Mouse (Mus musculus) limb, embryonic 13.5 days (tissue): Measurements from ENCODE around the gene Gm15557. TPM values are rescaled to one million over a fixed set of nuclear protein-coding genes. Genes with fewer than 3 reads are reported as not detected.
A peak's percentile ranks its signal among the peaks of the same experiment; 100 is the strongest.
"Not testable (repeated sequence)": the region's sequence is repeated elsewhere in the genome, so short reads cannot be mapped to it uniquely, and the experiment has no call there.

Experiments
- ATAC-seq: fragments of 200-750 bp; cut with Nextera tagmentation; 2 replicates; pipeline ENCODE4 v1.8.0; 2017; ENCODE audit warnings: low read depth, moderate number of reproducible peaks, moderate TSS enrichment; ENCODE audit not compliant: low FRiP score
- H3K27ac ChIP-seq: fragments of 300-500 bp; sonication (generic); 2 replicates; pipeline ENCODE4 v1.5.1; 2015; ENCODE audit warnings: inconsistent platforms, mild to moderate bottlenecking, moderate library complexity
- H3K27me3 ChIP-seq: fragments of 300-500 bp; sonication (generic); 2 replicates; pipeline ENCODE4 v1.6.1; 2015; ENCODE audit warnings: mild to moderate bottlenecking, inconsistent platforms
- H3K36me3 ChIP-seq: fragments of 300-500 bp; sonication (generic); 2 replicates; pipeline ENCODE4 v1.6.1; 2015; ENCODE audit warnings: inconsistent platforms, mild to moderate bottlenecking, moderate library complexity
- H3K4me1 ChIP-seq: fragments of 300-500 bp; sonication (generic); 2 replicates; pipeline ENCODE4 v1.6.1; 2015; ENCODE audit warnings: inconsistent platforms
- H3K4me2 ChIP-seq: fragments of 300-500 bp; sonication (generic); replicated peaks from 2 replicates; pipeline ENCODE4 v1.6.1; 2015; ENCODE audit warnings: inconsistent platforms, mild to moderate bottlenecking, moderate library complexity
- H3K4me3 ChIP-seq: fragments of 300-500 bp; sonication (generic); 2 replicates; pipeline ENCODE4 v1.5.1; 2015; ENCODE audit warnings: moderate library complexity, mild to moderate bottlenecking, inconsistent platforms
- H3K9ac ChIP-seq: fragments of 300-500 bp; sonication (generic); 2 replicates; pipeline ENCODE4 v1.6.1; 2015; ENCODE audit warnings: mild to moderate bottlenecking, inconsistent platforms
- H3K9me3 ChIP-seq: fragments of 300-500 bp; sonication (generic); 2 replicates; pipeline ENCODE4 v1.6.1; 2016; ENCODE audit warnings: inconsistent platforms
- WGBS: fragments of 180-500 bp; shearing (Covaris S2); methylation state at CpG from one replicate; pipeline ENCODE4 v1.1.7; 2015; 5-methylcytosine and 5-hydroxymethylcytosine counted together
- polyA plus RNA-seq: library from polyadenylated mRNA; unstranded; fragments of >200 nt; fragmentation: Nextera tagmentation; extraction: Ambion mirVana; gene quantifications from 2 replicates; pipeline ENCODE4 v1.2.1, GENCODE M21; 2015

Gm15557 gene
- polyA plus RNA-seq, result 0.60 and 1.2 TPM in 2 replicates

DNA sequence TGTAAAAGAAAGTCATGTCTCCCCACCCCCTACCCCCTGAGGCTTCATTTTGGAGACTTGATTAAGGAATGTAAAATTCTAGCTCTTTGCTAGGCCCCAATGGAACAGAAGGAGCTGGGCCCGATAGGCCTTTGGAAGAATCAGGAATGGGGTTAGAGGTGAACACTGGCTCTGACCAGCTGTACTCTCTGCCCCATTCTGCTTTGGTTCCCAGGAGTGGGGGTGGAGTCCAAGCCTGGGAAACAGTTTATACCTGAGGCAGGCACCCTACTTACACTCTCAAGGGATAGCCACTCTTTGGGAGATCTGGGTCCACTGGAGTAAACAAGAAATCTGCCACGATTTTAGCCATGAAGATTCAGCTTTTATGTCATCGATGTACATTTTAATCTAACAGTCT, at the start of gene Gm15557:
TSS of gene Gm15557 (plus strand) at position 48 of the 400 bp plus-strand sequence.
- no peaks in the 10 kb centered on the region for H3K27me3 ChIP-seq
- H3K36me3 ChIP-seq, result peaks cover 36% of the 10 kb centered on the region
- peaks cover 49% of the 10 kb centered on the region for H3K4me1 ChIP-seq
- H3K4me2 ChIP-seq, result peak within 1 kb of the TSS; percentile 72
- no peak within 1 kb of the TSS for H3K9ac ChIP-seq
- no peaks in the 10 kb centered on the region for H3K9me3 ChIP-seq
- no peak for ATAC-seq
- peak within 1 kb of the TSS; percentile 51 for H3K4me3 ChIP-seq
- 88% methylated on average over 3 of the region's 3 CpGs for WGBS
- no peak within 1 kb of the TSS for H3K27ac ChIP-seq

DNA sequence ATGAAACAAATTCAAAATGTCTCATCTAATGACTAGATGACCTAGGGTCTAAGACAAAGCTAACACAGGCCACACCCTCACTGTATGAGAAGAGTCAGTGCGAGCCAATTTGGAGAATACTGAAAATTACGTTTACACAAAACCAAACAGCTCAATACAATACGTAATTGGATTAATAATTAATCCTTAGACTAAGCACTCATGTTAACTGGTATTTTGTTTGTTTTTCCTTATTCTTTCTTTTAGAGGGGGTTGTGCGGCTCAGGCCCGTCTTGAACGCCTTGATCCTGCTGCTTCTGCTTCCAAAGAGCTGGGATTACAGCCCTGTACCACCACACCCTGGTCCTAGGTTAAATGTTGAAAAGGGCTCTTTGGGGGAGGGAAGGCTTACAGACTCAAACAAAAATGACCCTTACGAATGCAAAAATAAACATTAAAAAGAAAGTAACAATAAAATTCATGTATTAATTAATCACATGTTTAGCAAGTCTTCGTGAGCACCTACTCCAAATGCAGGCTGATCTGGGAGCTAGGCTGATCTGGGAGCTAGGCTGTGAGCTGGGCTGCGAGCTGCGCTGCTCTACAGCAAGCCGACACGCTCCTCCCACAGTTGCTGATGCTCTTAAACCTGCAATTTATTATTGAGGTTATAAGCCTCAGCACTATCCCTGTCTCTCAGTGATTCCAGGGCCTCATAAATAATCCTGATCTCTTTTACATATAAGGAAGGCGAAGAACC, 46.1 kb upstream of the Gm15557 start:
- 90% methylated on average over 13 of the region's 13 CpGs for WGBS
- ATAC-seq, result no peak

GRCm38 (mm10) chr2:155895046-155895735, 45.3 kb upstream of the Gm15557 start:
- H3K27ac ChIP-seq, result no peak overlapping the region
- no peaks in the 10 kb centered on the region for H3K9me3 ChIP-seq
- peaks cover 55% of the 10 kb centered on the region for H3K36me3 ChIP-seq
- WGBS, result 90% methylated on average over 16 of the region's 16 CpGs
- ATAC-seq, result no peak
- no peaks in the 10 kb centered on the region for H3K27me3 ChIP-seq
- no peak overlapping the region for H3K4me3 ChIP-seq
- H3K9ac ChIP-seq, result no peak overlapping the region
- H3K4me2 ChIP-seq, result no peak overlapping the region
- H3K4me1 ChIP-seq, result 0 out of 2 replicates have a peak, but pooled peaks cover 4% of the 10 kb centered on the region

More for the DNA sequence above, 46.1 kb upstream of the Gm15557 start:
- H3K4me3 ChIP-seq, result no peak overlapping the region
- H3K27ac ChIP-seq, result no peak overlapping the region
- no peak overlapping the region for H3K4me2 ChIP-seq
- no peaks in the 10 kb centered on the region for H3K4me1 ChIP-seq
- no peaks in the 10 kb centered on the region for H3K9me3 ChIP-seq
- H3K9ac ChIP-seq, result no peak overlapping the region
- H3K27me3 ChIP-seq, result no peaks in the 10 kb centered on the region
- peaks cover 51% of the 10 kb centered on the region for H3K36me3 ChIP-seq

DNA sequence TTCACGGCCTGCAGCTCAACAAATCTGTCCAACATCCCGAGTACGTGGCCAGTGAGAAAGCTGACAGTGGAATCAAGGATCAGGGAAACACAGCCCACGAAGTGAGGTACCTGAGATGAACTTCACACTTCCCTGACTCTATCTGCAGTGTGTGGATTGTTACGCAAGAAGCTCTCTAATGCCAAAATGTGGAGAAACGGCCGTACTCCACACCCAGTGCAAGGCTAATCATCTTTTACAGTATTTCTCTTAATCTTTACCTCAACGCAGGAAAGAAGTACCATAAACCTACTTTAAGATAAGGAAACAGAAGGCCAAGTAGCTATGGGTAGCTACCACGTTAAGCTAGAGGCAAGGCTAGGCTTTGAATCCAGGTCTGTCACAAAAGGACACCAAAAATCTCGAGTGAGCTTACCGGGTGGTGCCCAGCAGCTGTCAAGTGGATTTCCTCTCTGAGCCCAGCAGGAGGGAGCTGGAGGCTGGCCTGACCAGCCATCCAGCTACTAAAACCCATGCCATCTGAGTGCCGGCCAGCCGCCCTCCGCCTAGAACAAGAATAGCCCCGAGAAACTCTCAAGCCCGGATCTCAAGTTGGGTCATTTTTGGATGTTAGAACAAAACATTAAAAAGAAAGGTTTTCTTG, 37.4 kb upstream of the Gm15557 start:
- 73% methylated on average over 16 of the region's 16 CpGs for WGBS
- Histone ChIP-seq H3K9ac (no peak overlapping the region), H3K27ac (no peak overlapping the region), H3K9me3 (no peaks in the 10 kb centered on the region), H3K4me3 (no peak overlapping the region), H3K4me2 (no peak overlapping the region), H3K27me3 (no peaks in the 10 kb centered on the region), H3K36me3 (peaks cover 43% of the 10 kb centered on the region), H3K4me1 (peaks cover 9% of the 10 kb centered on the region; the same call in 1 of the 2 replicates)
- ATAC-seq, result no peak

GRCm38 (mm10) chr2:155903632-155904008, 36.9 kb upstream of the Gm15557 start:
- 94% methylated on average over 6 of the region's 6 CpGs for WGBS
- Histone ChIP-seq H3K4me3 (no peak overlapping the region), H3K4me2 (no peak overlapping the region), H3K9me3 (no peaks in the 10 kb centered on the region), H3K4me1 (peaks cover 9% of the 10 kb centered on the region; the same call in 1 of the 2 replicates), H3K27me3 (no peaks in the 10 kb centered on the region), H3K9ac (no peak overlapping the region), H3K36me3 (peaks cover 42% of the 10 kb centered on the region), H3K27ac (no peak overlapping the region)
- no peak for ATAC-seq

DNA sequence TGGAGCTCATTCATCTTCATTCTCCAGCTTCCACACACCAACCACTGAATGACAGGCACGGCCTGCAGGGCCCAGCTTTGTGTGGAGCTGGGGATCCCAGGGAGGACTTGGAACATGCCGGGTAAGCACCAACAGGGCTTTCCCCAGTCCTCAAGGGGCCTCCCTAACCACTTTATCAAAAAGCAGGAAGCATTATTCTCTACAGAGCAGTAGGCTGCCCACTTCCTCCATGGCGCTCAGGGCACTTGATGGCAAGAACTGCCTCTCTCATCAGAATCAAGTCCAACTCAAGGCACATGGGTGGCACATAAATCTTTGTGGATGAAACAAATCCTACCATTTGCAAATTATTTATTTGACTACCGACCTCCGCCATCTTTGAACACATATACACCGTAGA, 25.8 kb upstream of the Gm15557 start:
- Histone ChIP-seq H3K9ac (no peak overlapping the region), H3K36me3 (peaks cover 65% of the 10 kb centered on the region), H3K4me1 (peaks cover 8% of the 10 kb centered on the region; the same call in 1 of the 2 replicates), H3K27ac (no peak overlapping the region), H3K4me2 (no peak overlapping the region), H3K4me3 (no peak overlapping the region), H3K27me3 (no peaks in the 10 kb centered on the region), H3K9me3 (no peaks in the 10 kb centered on the region)
- WGBS, result 90% methylated on average over 6 of the region's 6 CpGs
- ATAC-seq, result no peak

GRCm38 (mm10) chr2:155923143-155923542, 17.4 kb upstream of the Gm15557 start:
- no peak overlapping the region for H3K4me3 ChIP-seq
- peaks cover under 1% of the 10 kb centered on the region; the same call in 1 of the 2 replicates for H3K4me1 ChIP-seq
- peaks cover 32% of the 10 kb centered on the region for H3K36me3 ChIP-seq
- no peak for ATAC-seq
- no peaks in the 10 kb centered on the region for H3K27me3 ChIP-seq
- H3K9ac ChIP-seq, result no peak overlapping the region
- no peak overlapping the region for H3K4me2 ChIP-seq
- no peak overlapping the region for H3K27ac ChIP-seq
- 95% methylated on average over 7 of the region's 7 CpGs for WGBS
- no peaks in the 10 kb centered on the region for H3K9me3 ChIP-seq

DNA sequence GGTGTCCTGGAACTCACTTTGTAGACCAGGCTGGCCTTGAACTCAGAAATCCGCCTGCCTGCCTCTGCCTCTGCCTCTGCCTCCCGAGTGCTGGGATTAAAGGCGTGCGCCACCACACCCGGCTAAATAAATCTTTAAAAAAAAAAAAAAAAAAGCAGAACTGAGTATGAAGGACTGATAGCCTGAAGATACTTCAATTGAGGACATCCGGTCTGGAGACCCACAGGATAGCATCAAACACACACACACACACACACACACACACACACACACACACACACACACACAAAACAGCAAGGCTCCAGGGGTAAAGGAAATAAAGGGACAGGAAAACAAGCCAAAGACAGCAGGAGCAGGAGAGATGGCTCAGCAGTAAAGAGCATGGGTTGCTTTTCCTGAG, 15.3 kb upstream of the Gm15557 start:
- not testable (repeated sequence) for H3K27ac ChIP-seq, ATAC-seq, H3K9ac ChIP-seq, H3K4me2 ChIP-seq, H3K9me3 ChIP-seq, H3K4me3 ChIP-seq, H3K27me3 ChIP-seq
- Histone ChIP-seq H3K36me3 (peaks cover 17% of the 10 kb centered on the region), H3K4me1 (peaks cover 14% of the 10 kb centered on the region)
- 96% methylated on average over 6 of the region's 6 CpGs for WGBS

DNA sequence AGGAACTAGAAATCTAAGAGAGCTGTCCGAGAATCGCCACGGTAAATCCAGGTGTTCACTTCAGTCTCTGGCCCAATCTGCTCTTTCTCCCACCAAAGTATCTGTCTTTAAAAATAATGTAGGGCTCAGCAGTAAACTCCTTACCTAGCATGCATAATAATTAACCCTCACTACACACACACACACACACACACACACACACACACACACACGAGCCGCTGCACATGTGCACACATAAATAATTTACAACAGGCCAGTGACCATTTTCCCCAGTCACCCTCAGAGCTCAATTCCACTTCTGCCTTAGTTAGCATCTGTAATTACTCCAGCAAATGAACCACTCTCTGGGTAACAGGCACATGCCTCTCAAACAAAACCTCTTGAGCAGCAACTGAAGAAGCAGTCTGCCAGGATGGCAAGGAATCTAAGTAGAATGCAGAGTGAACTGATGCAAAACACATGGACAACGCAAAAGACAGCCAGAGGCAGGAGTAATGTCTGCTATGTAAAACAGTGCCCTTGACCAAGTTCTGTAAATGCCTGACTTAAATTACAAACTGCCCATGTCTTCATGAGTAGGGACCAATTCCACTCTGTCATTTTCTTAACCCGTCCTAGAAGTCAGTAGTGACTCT, 11.7 kb upstream of the Gm15557 start:
- no peak for ATAC-seq
- Histone ChIP-seq H3K4me2 (peak overlapping the region; percentile 79), H3K27me3 (no peaks in the 10 kb centered on the region), H3K9ac (peak overlapping the region; percentile 69), H3K27ac (peak overlapping the region; percentile 92; the same call in 1 of the 2 replicates), H3K9me3 (no peaks in the 10 kb centered on the region), H3K4me3 (peak overlapping the region; percentile 67), H3K36me3 (peaks cover 9% of the 10 kb centered on the region), H3K4me1 (peaks cover 20% of the 10 kb centered on the region)
- 52% methylated on average over 7 of the region's 7 CpGs for WGBS

- peak; percentile 95 for ATAC-seq
- H3K36me3 ChIP-seq, result peaks cover under 1% of the 10 kb centered on the region; the same call in 1 of the 2 replicates
- peak within 1 kb of the TSS; percentile 69 for H3K9ac ChIP-seq
- H3K27me3 ChIP-seq, result no peaks in the 10 kb centered on the region
- H3K4me3 ChIP-seq, result peak within 1 kb of the TSS; percentile 67
- under 1% methylated on average over 38 of the region's 38 CpGs for WGBS
- no peaks in the 10 kb centered on the region for H3K9me3 ChIP-seq
- H3K4me2 ChIP-seq, result peak within 1 kb of the TSS; percentile 79
- H3K4me1 ChIP-seq, result peaks cover 20% of the 10 kb centered on the region
- H3K27ac ChIP-seq, result peak within 1 kb of the TSS; percentile 92
Measured at GRCm38 (mm10) chr2:155929531-155930442, 10.7 kb upstream of the Gm15557 start, which contains the start of gene Uqcc1. Gene Uqcc1, minus strand, starts transcription at chr2:155930310.
